Mouse (Mus musculus) hindbrain, embryonic 11.5 days (tissue): ENCODE results near the gene Tspyl1. TPM values are rescaled to one million over a fixed set of nuclear protein-coding genes. Genes with fewer than 3 reads are reported as not detected.
"Not testable (repeated sequence)": the region's sequence is repeated elsewhere in the genome, so short reads cannot be mapped to it uniquely, and the experiment has no call there.

Experiments
- ATAC-seq: fragments of 200-750 bp; cut with Nextera tagmentation; 2 replicates; pipeline ENCODE4 v1.8.0; 2017; ENCODE audit warnings: mild to moderate bottlenecking, moderate TSS enrichment, moderate library complexity; ENCODE audit not compliant: low FRiP score
- DNase-seq: peaks from one replicate; pipeline ENCODE4 v3.0.0-alpha.2; 2015; ENCODE audit warnings: low spot score
- H3K27ac ChIP-seq: fragments of 300-500 bp; sonication (generic); 2 replicates; pipeline ENCODE4 v1.5.1; 2014; ENCODE audit warnings: mild to moderate bottlenecking, low read depth, low read length
- H3K27me3 ChIP-seq: fragments of 300-500 bp; sonication (generic); 2 replicates; pipeline ENCODE4 v1.6.1; 2014; ENCODE audit warnings: mild to moderate bottlenecking, low read length, moderate library complexity, mixed read lengths; ENCODE audit not compliant: control insufficient read depth, insufficient read depth
- H3K36me3 ChIP-seq: fragments of 300-500 bp; sonication (generic); 2 replicates; pipeline ENCODE4 v1.6.1; 2014; ENCODE audit warnings: mild to moderate bottlenecking, low read length, moderate library complexity, mixed read lengths; ENCODE audit not compliant: control insufficient read depth, insufficient read depth
- H3K4me1 ChIP-seq: fragments of 300-500 bp; sonication (generic); replicated peaks from 2 replicates; pipeline ENCODE4 v1.6.1; 2014; ENCODE audit warnings: low read length, mixed read lengths; ENCODE audit not compliant: control insufficient read depth, insufficient read depth
- H3K4me2 ChIP-seq: fragments of 300-500 bp; sonication (generic); replicated peaks from 2 replicates; pipeline ENCODE4 v1.6.1; 2014; ENCODE audit warnings: mild to moderate bottlenecking, low read depth, low read length
- H3K4me3 ChIP-seq: fragments of 300-500 bp; sonication (generic); 2 replicates; pipeline ENCODE4 v1.5.1; 2014; ENCODE audit warnings: low read depth, low read length
- H3K9ac ChIP-seq: fragments of 300-500 bp; sonication (generic); 2 replicates; pipeline ENCODE4 v1.6.1; 2014; ENCODE audit warnings: low read depth, low read length
- H3K9me3 ChIP-seq: fragments of 300-500 bp; sonication (generic); 2 replicates; pipeline ENCODE4 v1.6.1; 2016; ENCODE audit warnings: low read length; ENCODE audit not compliant: control insufficient read depth
- WGBS: fragments of 180-500 bp; shearing (Covaris S2); extraction: QIAGEN DNeasy Blood & Tissue Kit; methylation state at CpG from one replicate; pipeline ENCODE4 v1.1.7; 2014; 5-methylcytosine and 5-hydroxymethylcytosine counted together
- polyA plus RNA-seq: library from polyadenylated mRNA; unstranded; fragments of >200 nt; fragmentation: Nextera tagmentation; extraction: Ambion mirVana; gene quantifications from 2 replicates; pipeline ENCODE4 v1.2.1, GENCODE M21; 2014

The Tspyl1 gene
- polyA plus RNA-seq, 1 experiment from 2014 or later, result 82.8 TPM

- Histone ChIP-seq H3K27ac (no peak overlapping the region), H3K4me3 (no peak overlapping the region), H3K36me3 (no peaks in the 10 kb centered on the region), H3K4me1 (no peaks in the 10 kb centered on the region), H3K4me2 (no peak overlapping the region), H3K9ac (no peak overlapping the region), H3K27me3 (no peaks in the 10 kb centered on the region), H3K9me3 (no peaks in the 10 kb centered on the region)
- DNase-seq (no peak), ATAC-seq (no peak)
- WGBS, result 35% methylated on average over 2 of the region's 2 CpGs
Observed at GRCm38 (mm10) chr10:34249594-34249993, 32.4 kb upstream of the Tspyl1 start.

DNA sequence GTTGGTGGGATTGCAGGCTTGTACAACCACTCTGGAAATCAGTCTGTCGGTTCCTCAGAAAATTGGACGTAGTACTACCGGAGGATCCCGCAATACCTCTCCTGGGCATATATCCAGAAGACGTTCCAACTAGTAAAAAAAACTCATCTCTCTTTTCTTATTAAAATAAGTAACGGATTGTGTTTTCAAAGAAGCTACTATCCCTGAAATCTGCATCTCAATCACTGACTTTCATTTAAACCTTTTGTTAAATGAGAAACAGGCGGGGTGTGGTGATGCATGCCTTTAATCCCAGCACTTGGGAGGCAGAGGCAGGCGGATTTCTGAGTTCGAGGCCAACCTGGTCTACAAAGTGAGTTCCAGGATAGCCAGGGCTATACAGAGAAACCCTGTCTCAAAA is 29.2 kb upstream of the Tspyl1 start:
- not testable (repeated sequence) for H3K27ac ChIP-seq, H3K4me3 ChIP-seq, H3K9me3 ChIP-seq, H3K36me3 ChIP-seq, H3K4me2 ChIP-seq, H3K4me1 ChIP-seq, H3K9ac ChIP-seq, DNase-seq, ATAC-seq, H3K27me3 ChIP-seq
- WGBS, result 94% methylated on average over 9 of the region's 9 CpGs

- ATAC-seq, result no peak
Observed at GRCm38 (mm10) chr10:34265106-34265505, 16.9 kb upstream of the Tspyl1 start.

DNA sequence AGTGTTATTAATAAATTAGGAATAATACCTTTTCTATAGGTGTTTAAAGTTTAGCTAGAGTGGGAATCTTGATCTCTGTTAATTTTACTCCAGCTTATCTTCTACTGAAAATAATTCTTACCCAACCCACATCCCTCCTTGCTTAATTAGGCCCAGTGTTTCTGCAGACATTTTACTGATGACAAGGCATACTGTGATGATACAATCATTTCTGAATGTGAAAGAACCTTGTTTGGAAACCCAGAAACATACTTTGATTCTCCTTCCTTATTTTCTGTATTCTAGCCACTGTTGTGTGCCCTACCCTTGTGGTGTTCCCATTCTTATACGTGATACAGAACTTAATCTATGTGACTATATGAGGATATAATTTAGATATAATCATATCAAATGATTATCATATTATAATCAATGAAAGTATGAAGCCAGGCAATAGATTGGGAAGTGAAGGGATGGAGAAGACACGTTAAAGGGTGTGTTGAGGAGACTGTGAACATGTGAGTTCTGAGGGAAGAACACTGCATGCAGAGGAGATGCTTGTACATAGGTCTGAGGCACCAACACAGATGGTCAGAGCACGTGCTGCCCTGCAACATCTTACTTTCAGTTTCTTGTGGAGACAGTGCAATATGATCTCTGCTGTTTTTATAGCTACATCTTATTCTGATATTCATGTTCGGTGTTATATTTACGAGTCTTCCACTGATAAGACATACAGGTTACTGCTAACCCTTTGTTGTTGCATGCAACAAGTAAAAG is 14.5 kb upstream of the Tspyl1 start:
- ATAC-seq, result no peak
- H3K36me3 ChIP-seq, result no peaks in the 10 kb centered on the region
- no peak overlapping the region for H3K27ac ChIP-seq
- no peak overlapping the region for H3K4me3 ChIP-seq
- H3K4me1 ChIP-seq, result no peaks in the 10 kb centered on the region
- DNase-seq, result no peak
- H3K9ac ChIP-seq, result no peak overlapping the region
- no peaks in the 10 kb centered on the region for H3K27me3 ChIP-seq
- 75% methylated on average over 5 of the region's 5 CpGs for WGBS
- H3K4me2 ChIP-seq, result no peak overlapping the region
- H3K9me3 ChIP-seq, result no peaks in the 10 kb centered on the region

More at GRCm38 (mm10) chr10:34265106-34265505, 16.9 kb upstream of the Tspyl1 start:
- H3K36me3 ChIP-seq, result no peaks in the 10 kb centered on the region
- no peak overlapping the region for H3K4me3 ChIP-seq
- no peak for DNase-seq
- H3K9ac ChIP-seq, result no peak overlapping the region
- no peaks in the 10 kb centered on the region for H3K4me1 ChIP-seq
- no peaks in the 10 kb centered on the region for H3K27me3 ChIP-seq
- H3K27ac ChIP-seq, result no peak overlapping the region
- no peak overlapping the region for H3K4me2 ChIP-seq
- no peaks in the 10 kb centered on the region for H3K9me3 ChIP-seq
- 86% methylated on average over 4 of the region's 4 CpGs for WGBS

DNA sequence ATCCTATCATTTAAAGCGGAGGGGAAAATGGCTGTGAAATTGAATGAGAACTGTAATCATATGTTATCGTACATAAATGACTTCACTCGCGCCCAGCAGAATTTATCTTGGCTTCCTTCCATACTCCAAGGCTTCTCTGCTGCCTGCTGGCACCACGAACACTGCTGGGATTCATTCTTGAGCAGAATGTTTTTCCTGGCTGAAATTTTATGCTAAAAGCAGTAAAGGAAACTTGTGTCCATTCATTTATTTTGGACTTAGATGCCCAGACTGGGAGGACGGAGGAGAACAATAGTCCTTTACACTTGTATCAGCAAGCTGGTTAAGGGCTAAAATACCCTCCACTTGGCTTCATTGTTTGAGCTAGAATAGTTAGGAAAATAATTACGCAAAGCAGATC is 10.3 kb upstream of the Tspyl1 start:
- no peak for DNase-seq
- no peak overlapping the region for H3K4me3 ChIP-seq
- H3K36me3 ChIP-seq, result no peaks in the 10 kb centered on the region
- H3K27ac ChIP-seq, result no peak overlapping the region
- H3K4me1 ChIP-seq, result no peaks in the 10 kb centered on the region
- H3K27me3 ChIP-seq, result no peaks in the 10 kb centered on the region
- no peak overlapping the region for H3K9ac ChIP-seq
- no peak for ATAC-seq
- 67% methylated on average over 7 of the region's 7 CpGs for WGBS
- H3K4me2 ChIP-seq, result no peak overlapping the region
- H3K9me3 ChIP-seq, result no peaks in the 10 kb centered on the region

DNA sequence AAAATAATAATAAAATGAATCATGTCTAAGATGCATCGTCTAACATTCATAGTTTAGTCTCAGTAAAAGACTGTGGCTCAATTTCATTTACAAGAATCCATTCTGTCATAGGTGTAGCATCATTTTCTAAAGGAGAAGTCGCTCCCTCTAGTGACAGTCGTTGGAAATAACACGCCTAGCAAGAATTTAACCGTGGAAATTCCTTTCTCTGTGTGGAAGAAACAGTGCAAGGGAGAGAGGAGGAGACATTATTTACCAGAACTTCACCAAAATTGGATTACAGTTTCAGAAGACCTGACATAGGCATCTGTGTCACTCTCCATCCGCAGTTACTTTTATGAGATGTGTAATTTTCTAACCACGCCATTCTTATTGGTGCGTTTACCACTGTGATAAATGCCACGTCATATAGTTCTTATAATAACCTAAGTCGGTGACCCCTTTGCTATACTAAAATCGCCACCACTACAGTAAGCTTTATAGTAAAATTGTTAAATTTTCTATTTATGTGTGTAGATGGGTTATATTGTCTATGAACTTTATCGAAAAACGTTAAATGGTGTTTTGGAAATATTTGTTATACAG is 1.3 kb upstream of the Tspyl1 start:
- Histone ChIP-seq H3K36me3 (no peaks in the 10 kb centered on the region), H3K27ac (no peak overlapping the region), H3K4me1 (peaks cover 3% of the 10 kb centered on the region; the same call in 1 of the 2 replicates), H3K9me3 (no peaks in the 10 kb centered on the region), H3K27me3 (no peaks in the 10 kb centered on the region), H3K4me3 (no peak overlapping the region), H3K4me2 (peak overlapping the region; percentile 12; the same call in 1 of the 2 replicates), H3K9ac (no peak overlapping the region)
- DNase-seq (peak; percentile 79), ATAC-seq (peak; percentile 15; the same call in 1 of the 2 replicates)
- WGBS, result 33% methylated on average over 13 of the region's 13 CpGs

GRCm38 (mm10) chr10:34281211-34281961 is 604 bp upstream of the Tspyl1 start:
- no peaks in the 10 kb centered on the region for H3K9me3 ChIP-seq
- H3K4me2 ChIP-seq, result peak overlapping the region; percentile 65
- H3K27ac ChIP-seq, result peak overlapping the region; percentile 71
- WGBS, result 20% methylated on average over 14 of the region's 14 CpGs
- H3K4me1 ChIP-seq, result peaks cover 3% of the 10 kb centered on the region; the same call in 1 of the 2 replicates
- ATAC-seq (peak; percentile 56), DNase-seq (peak; percentile 23)
- H3K27me3 ChIP-seq, result no peaks in the 10 kb centered on the region
- peak overlapping the region; percentile 61 for H3K9ac ChIP-seq
- H3K4me3 ChIP-seq, result peak overlapping the region; percentile 87
- no peaks in the 10 kb centered on the region for H3K36me3 ChIP-seq

- no peaks in the 10 kb centered on the region for H3K27me3 ChIP-seq
- WGBS, result 4% methylated on average over 46 of the region's 47 CpGs
- H3K9ac ChIP-seq, result peak overlapping the region; percentile 80
- ATAC-seq, result peak; percentile 45
- DNase-seq, result peak; percentile 56
- H3K27ac ChIP-seq, result peak overlapping the region; percentile 64
- H3K4me1 ChIP-seq, result peaks cover 3% of the 10 kb centered on the region; the same call in 1 of the 2 replicates
- no peaks in the 10 kb centered on the region for H3K36me3 ChIP-seq
- H3K9me3 ChIP-seq, result no peaks in the 10 kb centered on the region
- H3K4me2 ChIP-seq, result peak overlapping the region; percentile 81
- peak overlapping the region; percentile 87 for H3K4me3 ChIP-seq
Observed at GRCm38 (mm10) chr10:34282420-34283238, 639 bp downstream of the Tspyl1 start.
